Mouse (Mus musculus) neural tube, embryonic 13.5 days (tissue): Measurements from ENCODE around the gene Marcksl1. TPM values are rescaled to one million over a fixed set of nuclear protein-coding genes. Genes with fewer than 3 reads are reported as not detected.
A peak's percentile ranks its signal among the peaks of the same experiment; 100 is the strongest.
"Not testable (repeated sequence)": the region's sequence is repeated elsewhere in the genome, so short reads cannot be mapped to it uniquely, and the experiment has no call there.

ENCODE experiments used
- ATAC-seq: fragments of 200-750 bp; cut with Nextera tagmentation; 2 replicates; pipeline ENCODE4 v1.8.0; 2017; ENCODE audit warnings: low read depth, mild to moderate bottlenecking, moderate TSS enrichment, moderate library complexity
- H3K27ac ChIP-seq: fragments of 300-500 bp; sonication (generic); replicated peaks from 2 replicates; pipeline ENCODE4 v1.5.1; 2015; ENCODE audit warnings: moderate library complexity, mild to moderate bottlenecking, inconsistent platforms
- H3K27me3 ChIP-seq: fragments of 300-500 bp; sonication (generic); 2 replicates; pipeline ENCODE4 v1.6.1; 2015; ENCODE audit warnings: mild to moderate bottlenecking, inconsistent platforms
- H3K36me3 ChIP-seq: fragments of 300-500 bp; sonication (generic); 2 replicates; pipeline ENCODE4 v1.6.1; 2015; ENCODE audit warnings: mild to moderate bottlenecking, inconsistent platforms
- H3K4me1 ChIP-seq: fragments of 300-500 bp; sonication (generic); replicated peaks from 2 replicates; pipeline ENCODE4 v1.6.1; 2015; ENCODE audit warnings: inconsistent platforms
- H3K4me2 ChIP-seq: fragments of 300-500 bp; sonication (generic); 2 replicates; pipeline ENCODE4 v1.6.1; 2015; ENCODE audit warnings: inconsistent platforms, mild to moderate bottlenecking, moderate library complexity
- H3K4me3 ChIP-seq: fragments of 300-500 bp; sonication (generic); 2 replicates; pipeline ENCODE4 v1.5.1; 2015; ENCODE audit warnings: mild to moderate bottlenecking, inconsistent platforms
- H3K9ac ChIP-seq: fragments of 300-500 bp; sonication (generic); 2 replicates; pipeline ENCODE4 v1.6.1; 2015; ENCODE audit warnings: moderate library complexity, mild to moderate bottlenecking, inconsistent platforms
- H3K9me3 ChIP-seq: fragments of 300-500 bp; sonication (generic); 2 replicates; pipeline ENCODE4 v1.6.1; 2016; ENCODE audit warnings: inconsistent platforms
- WGBS: fragments of 180-500 bp; shearing (Covaris S2); methylation state at CpG from one replicate; pipeline ENCODE4 v1.1.7; 2015; 5-methylcytosine and 5-hydroxymethylcytosine counted together
- polyA plus RNA-seq: library from polyadenylated mRNA; unstranded; fragments of >200 nt; fragmentation: Nextera tagmentation; extraction: Ambion mirVana; gene quantifications from 2 replicates; pipeline ENCODE4 v1.2.1, GENCODE M21; 2015

Marcksl1 gene
- polyA plus RNA-seq, 1 experiment from 2014 or later: 1,831 TPM

- H3K4me2 ChIP-seq: no peak overlapping the region
- no peak for ATAC-seq
Observed at GRCm38 (mm10) chr4:129549306-129549705, 35.9 kb downstream of the Marcksl1 start.

GRCm38 (mm10) chr4:129550295-129550694 is 36.9 kb downstream of the Marcksl1 start:
- Histone ChIP-seq H3K4me3 (no peak overlapping the region), H3K36me3 (no peaks in the 10 kb centered on the region), H3K4me2 (no peak overlapping the region), H3K9ac (no peak overlapping the region), H3K9me3 (no peaks in the 10 kb centered on the region), H3K27ac (no peak overlapping the region), H3K4me1 (peaks cover 6% of the 10 kb centered on the region), H3K27me3 (no peaks in the 10 kb centered on the region)
- 74% methylated on average over 1 of the region's 1 CpGs for WGBS
- ATAC-seq: no peak

More at GRCm38 (mm10) chr4:129549306-129549705, 35.9 kb downstream of the Marcksl1 start:
- Histone ChIP-seq H3K27me3 (no peaks in the 10 kb centered on the region), H3K9me3 (no peaks in the 10 kb centered on the region), H3K4me3 (no peak overlapping the region), H3K4me1 (0 out of 2 replicates have a peak, but pooled peaks cover 4% of the 10 kb centered on the region), H3K9ac (no peak overlapping the region), H3K36me3 (no peaks in the 10 kb centered on the region), H3K27ac (no peak overlapping the region)
- WGBS: 92% methylated on average over 2 of the region's 2 CpGs

DNA sequence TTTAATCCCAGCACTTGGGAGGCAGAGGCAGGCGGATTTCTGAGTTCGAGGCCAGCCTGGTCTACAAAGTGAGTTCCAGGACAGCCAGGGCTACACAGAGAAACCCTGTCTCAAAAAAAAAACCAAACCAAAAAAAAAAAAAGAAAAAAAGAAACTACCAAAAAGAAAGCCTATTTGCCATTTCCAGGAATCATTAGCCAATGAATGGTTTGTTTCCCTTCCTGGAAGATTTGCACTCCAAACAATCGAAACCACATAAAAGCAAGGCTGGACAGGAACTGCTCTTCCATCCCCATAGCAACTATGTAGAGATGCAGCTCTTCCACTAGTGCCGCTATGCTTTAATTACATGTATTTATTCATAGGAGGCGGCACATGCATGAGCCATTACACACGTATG is 41.1 kb downstream of the Marcksl1 start:
- WGBS: 67% methylated on average over 6 of the region's 6 CpGs
- H3K9ac ChIP-seq, H3K4me2 ChIP-seq: not testable (repeated sequence)

GRCm38 (mm10) chr4:129555421-129555861 is 42.1 kb downstream of the Marcksl1 start:
- Histone ChIP-seq H3K36me3 (no peaks in the 10 kb centered on the region), H3K9me3 (no peaks in the 10 kb centered on the region), H3K4me2 (peak overlapping the region; percentile 87), H3K4me1 (peaks cover 21% of the 10 kb centered on the region), H3K9ac (peak overlapping the region; percentile 74), H3K27me3 (no peaks in the 10 kb centered on the region), H3K27ac (peak overlapping the region; percentile 77), H3K4me3 (peak overlapping the region; percentile 45)
- ATAC-seq: peak; percentile 67; the same call in 1 of the 2 replicates
- WGBS: 2% methylated on average over 16 of the region's 16 CpGs

More for the DNA sequence above, 41.1 kb downstream of the Marcksl1 start:
- not testable (repeated sequence) for H3K27ac ChIP-seq, H3K36me3 ChIP-seq, H3K4me3 ChIP-seq, ATAC-seq, H3K9me3 ChIP-seq, H3K27me3 ChIP-seq
- H3K4me1 ChIP-seq: peaks cover 21% of the 10 kb centered on the region

DNA sequence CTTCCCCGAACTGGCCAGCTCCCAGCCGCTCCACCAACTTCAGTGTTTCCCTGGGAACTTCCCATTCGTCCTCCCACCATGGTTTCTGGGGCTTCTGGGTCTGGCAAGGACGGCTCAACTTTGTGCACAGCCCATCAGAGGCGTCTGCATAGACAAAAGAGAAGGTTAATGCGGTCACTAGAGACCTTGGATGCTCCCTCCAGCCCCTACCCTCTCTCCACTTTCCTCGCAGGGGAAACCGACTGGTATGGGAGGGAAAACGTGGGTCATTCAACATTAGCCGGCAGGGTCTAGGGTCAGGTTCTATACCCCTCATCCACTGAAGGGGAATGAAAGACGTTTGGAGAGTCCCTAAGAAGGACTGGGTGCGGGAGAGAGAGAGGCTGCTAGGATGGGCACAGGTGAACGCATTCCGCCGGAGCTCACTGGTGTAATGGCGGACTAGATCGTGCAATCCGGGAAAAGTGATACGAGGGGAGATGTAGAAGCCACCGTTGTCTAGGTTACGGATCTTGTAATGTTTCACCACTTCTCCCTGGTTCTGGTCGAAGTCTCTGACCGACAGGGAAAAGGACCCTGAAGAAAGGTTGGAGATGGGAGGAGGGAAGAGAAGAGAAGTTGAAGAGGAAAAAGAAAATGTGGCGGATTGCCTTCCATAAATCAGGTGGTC is 42.6 kb downstream of the Marcksl1 start:
- peak overlapping the region; percentile 74 for H3K9ac ChIP-seq
- under 1% methylated on average over 24 of the region's 24 CpGs for WGBS
- peak overlapping the region; percentile 45 for H3K4me3 ChIP-seq
- no peaks in the 10 kb centered on the region for H3K36me3 ChIP-seq
- no peaks in the 10 kb centered on the region for H3K9me3 ChIP-seq
- peak overlapping the region; percentile 87 for H3K4me2 ChIP-seq
- peak; percentile 79 for ATAC-seq
- peaks cover 21% of the 10 kb centered on the region for H3K4me1 ChIP-seq
- no peaks in the 10 kb centered on the region for H3K27me3 ChIP-seq
- H3K27ac ChIP-seq: peak overlapping the region; percentile 77

- Histone ChIP-seq H3K27me3 (no peaks in the 10 kb centered on the region), H3K4me1 (peaks cover 21% of the 10 kb centered on the region), H3K27ac (peak overlapping the region; percentile 59), H3K9me3 (no peaks in the 10 kb centered on the region), H3K36me3 (no peaks in the 10 kb centered on the region), H3K9ac (peak overlapping the region; percentile 74), H3K4me3 (peak overlapping the region; percentile 45), H3K4me2 (peak overlapping the region; percentile 87)
- ATAC-seq: peak; percentile 74
- 9% methylated on average over 32 of the region's 33 CpGs for WGBS
Observed at GRCm38 (mm10) chr4:129556532-129557223, 43.3 kb downstream of the Marcksl1 start.

GRCm38 (mm10) chr4:129557256-129557808 is 44.0 kb downstream of the Marcksl1 start:
- peak overlapping the region; percentile 59 for H3K27ac ChIP-seq
- WGBS: 79% methylated on average over 9 of the region's 9 CpGs
- H3K9ac ChIP-seq: 0 out of 2 replicates have a peak overlapping the region, but pooled peaks have one; percentile 74
- ATAC-seq: no peak
- no peaks in the 10 kb centered on the region for H3K9me3 ChIP-seq
- no peaks in the 10 kb centered on the region for H3K36me3 ChIP-seq
- no peaks in the 10 kb centered on the region for H3K27me3 ChIP-seq
- H3K4me3 ChIP-seq: peak overlapping the region; percentile 45
- H3K4me1 ChIP-seq: peaks cover 21% of the 10 kb centered on the region
- peak overlapping the region; percentile 87 for H3K4me2 ChIP-seq

- H3K36me3 ChIP-seq: no peaks in the 10 kb centered on the region
- H3K9me3 ChIP-seq: no peaks in the 10 kb centered on the region
- H3K9ac ChIP-seq: no peak overlapping the region
- WGBS: 87% methylated on average over 12 of the region's 12 CpGs
- no peak for ATAC-seq
- H3K4me2 ChIP-seq: no peak overlapping the region
- no peak overlapping the region for H3K4me3 ChIP-seq
- H3K27me3 ChIP-seq: no peaks in the 10 kb centered on the region
- H3K27ac ChIP-seq: no peak overlapping the region
- H3K4me1 ChIP-seq: peaks cover 24% of the 10 kb centered on the region
Observed at GRCm38 (mm10) chr4:129558321-129558955, 45.1 kb downstream of the Marcksl1 start.

DNA sequence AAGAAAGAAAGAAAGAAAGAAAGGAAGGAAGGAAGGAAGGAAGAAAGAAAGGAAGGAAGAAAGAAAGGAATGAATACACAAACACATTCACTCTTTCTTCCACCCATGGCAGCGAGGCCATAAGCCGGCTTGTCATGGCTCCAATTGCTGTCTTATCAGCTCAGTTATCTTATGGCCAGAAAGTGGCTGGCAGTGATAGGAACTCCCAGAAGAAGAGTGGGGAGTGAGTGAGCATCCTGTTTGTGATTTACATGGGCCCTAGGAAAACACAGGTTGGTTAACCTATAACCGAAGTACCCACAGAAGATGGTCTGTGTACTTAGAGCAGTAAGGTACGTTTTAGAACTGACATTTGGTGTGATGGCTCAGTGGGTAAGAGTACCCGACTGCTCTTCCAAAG is 47.8 kb downstream of the Marcksl1 start:
- no peak overlapping the region for H3K27ac ChIP-seq
- H3K9ac ChIP-seq: no peak overlapping the region
- H3K4me2 ChIP-seq: no peak overlapping the region
- H3K4me3 ChIP-seq: no peak overlapping the region
- no peaks in the 10 kb centered on the region for H3K36me3 ChIP-seq
- H3K4me1 ChIP-seq: peaks cover 14% of the 10 kb centered on the region
- no peaks in the 10 kb centered on the region for H3K9me3 ChIP-seq
- 90% methylated on average over 5 of the region's 5 CpGs for WGBS
- no peak for ATAC-seq
- no peaks in the 10 kb centered on the region for H3K27me3 ChIP-seq

DNA sequence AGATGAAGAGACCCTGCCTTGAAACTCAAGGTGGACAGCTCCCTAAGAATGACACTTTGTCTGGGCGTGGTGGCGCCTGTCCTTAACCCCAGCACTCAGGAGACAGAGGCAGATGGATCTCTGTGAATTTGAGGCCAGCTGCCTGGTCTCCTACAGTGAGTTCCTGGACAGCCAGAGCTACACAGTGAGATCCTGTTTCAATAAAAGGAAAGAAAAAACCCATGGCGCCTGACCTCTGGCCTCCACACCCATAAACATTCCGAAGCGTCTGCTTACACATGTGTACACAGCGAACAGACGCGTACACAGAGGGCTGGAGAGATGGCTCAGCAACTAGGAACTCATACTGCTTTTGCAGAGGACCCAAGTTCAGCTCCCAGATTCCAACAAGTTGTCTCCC is 50.3 kb downstream of the Marcksl1 start:
- H3K36me3 ChIP-seq: no peaks in the 10 kb centered on the region
- no peak overlapping the region for H3K9ac ChIP-seq
- WGBS: 22% methylated on average over 8 of the region's 8 CpGs
- no peaks in the 10 kb centered on the region for H3K27me3 ChIP-seq
- H3K27ac ChIP-seq: no peak overlapping the region; the same call in 1 of the 2 replicates
- no peak overlapping the region for H3K4me3 ChIP-seq
- no peaks in the 10 kb centered on the region for H3K9me3 ChIP-seq
- H3K4me2 ChIP-seq: no peak overlapping the region
- 0 out of 2 replicates have a peak, but pooled peaks cover 7% of the 10 kb centered on the region for H3K4me1 ChIP-seq
- ATAC-seq: no peak

- H3K9ac ChIP-seq: no peak overlapping the region
- no peak overlapping the region for H3K4me2 ChIP-seq
- H3K27ac ChIP-seq: no peak overlapping the region
- H3K4me1 ChIP-seq: 0 out of 2 replicates have a peak, but pooled peaks cover 7% of the 10 kb centered on the region
- H3K36me3 ChIP-seq: no peaks in the 10 kb centered on the region
- WGBS: 84% methylated on average over 6 of the region's 6 CpGs
- no peak overlapping the region for H3K4me3 ChIP-seq
- no peaks in the 10 kb centered on the region for H3K27me3 ChIP-seq
- no peak for ATAC-seq
- H3K9me3 ChIP-seq: no peaks in the 10 kb centered on the region
Observed at GRCm38 (mm10) chr4:129565139-129565538, 51.8 kb downstream of the Marcksl1 start.
